Mouse (Mus musculus): ENCODE measurements at regions not wholly inside any gene's neighbourhood (a gene's known extent, or its start where the extent isn't known, plus 50 kb on each side); places are given as distances from the start of the nearest gene placed in this dataset.

DNA sequence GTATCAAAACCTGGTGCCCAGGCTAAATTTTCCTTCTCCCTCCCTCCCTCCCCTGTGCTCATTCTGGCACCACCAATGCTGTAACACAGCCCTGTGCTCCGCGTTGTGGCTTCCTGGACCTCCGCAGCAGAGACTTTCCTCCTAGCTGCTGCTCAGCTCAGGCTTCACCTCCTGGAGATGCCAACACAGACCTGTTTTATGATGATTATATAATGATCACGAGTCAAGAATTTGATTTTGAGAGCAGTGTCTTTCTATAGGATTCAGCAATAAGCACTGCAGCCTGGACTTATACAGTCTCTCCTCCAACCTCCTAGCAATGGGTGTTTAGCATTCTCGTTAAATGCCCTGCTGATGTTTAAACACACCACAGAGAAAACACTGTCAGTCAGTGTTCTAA lies 177.5 kb upstream of the Tas2r119 start:
- no peak overlapping the region for H3K9ac ChIP-seq (ENCODE audit: control insufficient read depth, low read depth, low read length, poor library complexity, severe bottlenecking)
- no peak for TF ChIP-seq TAL1 (IDR thresholded peaks at IDR 0.05; ENCODE audit: low read length)
- no peaks in the 10 kb centered on the region for H3K4me1 ChIP-seq (ENCODE audit: control insufficient read depth in 1 of 2, insufficient read depth in 2 of 2, low read length in 2 of 2)
- no peak for DNase-seq (ENCODE audit: low read depth, low spot score)
- H3K79me2 ChIP-seq (ENCODE audit: control insufficient read depth, insufficient read depth, low read length, poor library complexity) = no peaks in the 10 kb centered on the region
- no peaks in the 10 kb centered on the region for H3K9me3 ChIP-seq (replicated peaks; ENCODE audit: insufficient read depth, low read length)
- no peak overlapping the region for H3K27ac ChIP-seq (ENCODE audit: control insufficient read depth, low read depth, low read length)
- H3K4me3 ChIP-seq (ENCODE audit: control insufficient read depth in 1 of 2, insufficient read depth in 1 of 2, low read depth in 2 of 2, low read length in 2 of 2) = no peak overlapping the region
- H3K36me3 ChIP-seq (ENCODE audit: control insufficient read depth in 1 of 2, insufficient read depth in 2 of 2, low read length in 2 of 2) = no peaks in the 10 kb centered on the region
- no peaks in the 10 kb centered on the region for H3K27me3 ChIP-seq (ENCODE audit: control insufficient read depth in 1 of 2, insufficient read depth in 2 of 2, low read length in 2 of 2)

DNA sequence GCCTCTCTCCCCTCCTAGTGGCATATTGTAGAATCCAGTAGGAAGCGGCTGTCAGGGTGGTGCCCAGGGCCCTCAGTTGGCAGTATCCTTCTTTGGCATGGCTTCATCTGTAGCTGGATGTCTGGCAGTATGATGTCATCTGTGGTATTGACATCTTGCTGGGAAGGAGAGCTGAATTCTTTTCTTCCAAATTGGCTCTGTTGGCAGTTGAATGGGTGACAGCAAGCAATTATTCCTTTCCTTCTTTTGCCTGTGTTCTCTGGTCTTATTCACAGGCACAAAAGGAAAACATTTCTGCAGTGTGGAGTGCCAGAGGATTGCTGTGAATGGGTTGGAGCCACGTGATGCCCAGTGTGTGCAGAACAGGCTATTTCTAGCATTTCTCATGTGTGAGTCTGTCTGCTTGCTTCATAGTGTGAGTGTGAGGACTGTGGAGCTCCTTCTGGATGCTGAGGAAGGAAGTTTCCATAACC lies 174.1 kb upstream of the Tas2r119 start:
- Histone ChIP-seq H3K36me3 (ENCODE audit: control insufficient read depth in 1 of 2, insufficient read depth in 2 of 2, low read length in 2 of 2) (no peaks in the 10 kb centered on the region), H3K27me3 (ENCODE audit: control insufficient read depth in 1 of 2, insufficient read depth in 2 of 2, low read length in 2 of 2) (no peaks in the 10 kb centered on the region), H3K4me1 (ENCODE audit: control insufficient read depth in 1 of 2, insufficient read depth in 2 of 2, low read length in 2 of 2) (no peaks in the 10 kb centered on the region), H3K27ac (ENCODE audit: control insufficient read depth, low read depth, low read length) (no peak overlapping the region), H3K4me3 (ENCODE audit: control insufficient read depth in 1 of 2, insufficient read depth in 1 of 2, low read depth in 2 of 2, low read length in 2 of 2) (no peak overlapping the region), H3K79me2 (ENCODE audit: control insufficient read depth, insufficient read depth, low read length, poor library complexity) (no peaks in the 10 kb centered on the region), H3K9me3 (replicated peaks; ENCODE audit: insufficient read depth, low read length) (no peaks in the 10 kb centered on the region), H3K9ac (ENCODE audit: control insufficient read depth, low read depth, low read length, poor library complexity, severe bottlenecking) (no peak overlapping the region)
- no peak for DNase-seq (ENCODE audit: low read depth, low spot score)
- TF ChIP-seq BHLHE40 (IDR thresholded peaks at IDR 0.05; ENCODE audit: borderline replicate concordance, low read depth, low read length) = no peak
- no peak for TF ChIP-seq POLR2AphosphoS2 (IDR thresholded peaks at IDR 0.05; ENCODE audit: low read length)
- no peak for TF ChIP-seq RCOR1 (IDR thresholded peaks at IDR 0.05; ENCODE audit: low read depth, low read length)
- TF ChIP-seq EP300 (IDR thresholded peaks at IDR 0.05; ENCODE audit: low read depth in 1 of 2, low read length in 2 of 2) = no peak
- no peak for TF ChIP-seq NRF1 (IDR thresholded peaks at IDR 0.05; ENCODE audit: insufficient read depth, low read depth, low read length, poor library complexity, severe bottlenecking)
- TF ChIP-seq E2F4 (IDR thresholded peaks at IDR 0.05; ENCODE audit: borderline replicate concordance, low read depth, low read length) = no peak
- no peak for TF ChIP-seq CHD2 (IDR thresholded peaks at IDR 0.05; ENCODE audit: low read length)

DNA sequence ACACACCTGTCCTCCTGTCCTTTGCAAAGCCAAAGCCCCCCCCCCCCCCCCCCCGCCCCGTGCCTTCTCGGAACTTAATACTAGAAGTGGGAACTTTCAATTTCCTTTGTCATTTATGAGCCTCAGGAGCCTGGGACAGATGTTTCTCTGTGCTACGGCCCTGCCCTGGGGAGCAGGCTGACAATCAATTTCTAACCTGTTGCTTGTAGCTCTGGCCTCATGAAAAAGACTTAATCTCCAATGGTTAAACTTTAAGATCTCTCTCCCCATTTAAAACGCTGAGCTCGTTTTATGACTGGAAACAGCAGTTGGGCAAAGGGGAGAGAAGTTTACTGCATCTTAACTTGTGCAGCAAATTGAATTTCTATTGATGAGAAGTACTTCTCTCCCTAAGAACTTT lies 173.6 kb upstream of the Tas2r119 start:
- Histone ChIP-seq H3K27ac (ENCODE audit: control insufficient read depth, low read depth, low read length) (no peak overlapping the region), H3K9me3 (replicated peaks; ENCODE audit: insufficient read depth, low read length) (no peaks in the 10 kb centered on the region), H3K9ac (ENCODE audit: control insufficient read depth, low read depth, low read length, poor library complexity, severe bottlenecking) (no peak overlapping the region), H3K4me1 (ENCODE audit: control insufficient read depth in 1 of 2, insufficient read depth in 2 of 2, low read length in 2 of 2) (no peaks in the 10 kb centered on the region), H3K27me3 (ENCODE audit: control insufficient read depth in 1 of 2, insufficient read depth in 2 of 2, low read length in 2 of 2) (no peaks in the 10 kb centered on the region), H3K36me3 (ENCODE audit: control insufficient read depth in 1 of 2, insufficient read depth in 2 of 2, low read length in 2 of 2) (no peaks in the 10 kb centered on the region), H3K4me3 (ENCODE audit: control insufficient read depth in 1 of 2, insufficient read depth in 1 of 2, low read depth in 2 of 2, low read length in 2 of 2) (no peak overlapping the region), H3K79me2 (ENCODE audit: control insufficient read depth, insufficient read depth, low read length, poor library complexity) (no peaks in the 10 kb centered on the region)
- no peak for DNase-seq (ENCODE audit: low read depth, low spot score)
- no peak for TF ChIP-seq RCOR1 (IDR thresholded peaks at IDR 0.05; ENCODE audit: low read depth, low read length)
- no peak for TF ChIP-seq ELF1 (IDR thresholded peaks at IDR 0.05; ENCODE audit: low read depth, low read length)
- no peak for TF ChIP-seq E2F4 (IDR thresholded peaks at IDR 0.05; ENCODE audit: borderline replicate concordance, low read depth, low read length)
- no peak for TF ChIP-seq ZNF384 (IDR thresholded peaks at IDR 0.05; ENCODE audit: low read depth, low read length)
- TF ChIP-seq USF2 (IDR thresholded peaks at IDR 0.05; ENCODE audit: borderline replicate concordance in 1 of 2, insufficient read depth in 1 of 2, low read depth in 1 of 2, low read length in 2 of 2) = no peak
- TF ChIP-seq TBP (IDR thresholded peaks at IDR 0.05; ENCODE audit: low read depth, low read length) = no peak
- no peak for TF ChIP-seq MYC (IDR thresholded peaks at IDR 0.05; ENCODE audit: low read depth, low read length)
- TF ChIP-seq POLR2A (IDR thresholded peaks at IDR 0.05; ENCODE audit: control insufficient read depth in 1 of 2, insufficient read depth in 1 of 2, low read depth in 1 of 2, low read length in 2 of 2, poor library complexity in 1 of 2) = no peak
- no peak for TF ChIP-seq TCF12 (IDR thresholded peaks at IDR 0.05; ENCODE audit: low read depth, low read length)
- TF ChIP-seq ETS1 (IDR thresholded peaks at IDR 0.05; ENCODE audit: low read depth, low read length) = no peak
- TF ChIP-seq BHLHE40 (IDR thresholded peaks at IDR 0.05; ENCODE audit: borderline replicate concordance, low read depth, low read length) = no peak
- no peak for TF ChIP-seq MYB (IDR thresholded peaks at IDR 0.05; ENCODE audit: low read depth, low read length)
